Mouse (Mus musculus): Measurements from ENCODE around the gene Nudt14.

DNA sequence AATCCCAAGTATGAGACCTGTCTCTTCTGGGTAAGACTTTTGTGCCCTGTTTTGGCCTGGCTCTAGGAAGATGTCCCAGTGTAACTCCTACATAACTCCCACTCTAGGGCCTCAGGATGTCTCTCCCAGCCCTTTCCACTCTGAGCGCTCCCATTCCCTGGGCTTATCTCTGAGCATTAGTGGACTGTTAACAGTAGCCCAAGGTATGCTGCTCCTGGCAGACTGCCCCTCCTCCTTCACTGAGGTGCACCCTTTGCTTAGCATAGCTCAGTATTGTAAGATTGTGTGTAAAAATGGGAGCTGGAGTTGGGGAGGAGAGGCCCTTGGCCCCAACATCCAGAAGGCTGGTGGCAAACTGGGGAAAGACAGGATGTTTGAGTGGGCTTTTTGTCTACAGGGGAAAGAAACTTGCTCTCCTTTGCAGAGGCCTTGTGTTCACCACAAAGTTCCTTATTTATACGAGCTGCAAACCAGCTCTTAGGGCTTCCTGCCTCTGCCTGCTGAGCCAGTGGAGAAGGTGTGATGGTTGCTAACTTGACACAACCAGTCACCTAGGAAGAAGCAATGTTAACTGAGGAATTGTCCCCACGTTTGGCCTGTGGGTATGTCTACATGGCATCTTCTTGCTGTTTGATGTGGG is 11.1 kb upstream of the Nudt14 start:
- TF ChIP-seq EP300 (IDR thresholded peaks at IDR 0.05; ENCODE audit: low read depth) (no peak), CTCF (IDR thresholded peaks at IDR 0.05; ENCODE audit: low read depth) (no peak)

Data from heart, postnatal 0 days (tissue).